Mouse (Mus musculus) liver, embryonic 13.5 days (tissue): ENCODE data around the gene C130050O18Rik. TPM values are rescaled to one million over a fixed set of nuclear protein-coding genes. Genes with fewer than 3 reads are reported as not detected.

ENCODE experiments used
- ATAC-seq: fragments of 200-750 bp; cut with Nextera tagmentation; 2 replicates; pipeline ENCODE4 v1.8.0; 2017; ENCODE audit warnings: low read depth, mild to moderate bottlenecking, moderate number of reproducible peaks, moderate library complexity
- DNase-seq: peaks from one replicate; pipeline ENCODE4 v3.0.0; 2022
- H3K27ac ChIP-seq: fragments of 300-500 bp; sonication (generic); 2 replicates; pipeline ENCODE4 v1.5.1; 2015; ENCODE audit warnings: moderate library complexity, mild to moderate bottlenecking, inconsistent platforms
- H3K27me3 ChIP-seq: fragments of 300-500 bp; sonication (generic); 2 replicates; pipeline ENCODE4 v1.6.1; 2015; ENCODE audit warnings: mild to moderate bottlenecking, inconsistent platforms
- H3K36me3 ChIP-seq: fragments of 300-500 bp; sonication (generic); 2 replicates; pipeline ENCODE4 v1.6.1; 2015; ENCODE audit warnings: mild to moderate bottlenecking, inconsistent platforms
- H3K4me1 ChIP-seq: fragments of 300-500 bp; sonication (generic); replicated peaks from 2 replicates; pipeline ENCODE4 v1.6.1; 2015; ENCODE audit warnings: inconsistent platforms
- H3K4me2 ChIP-seq: fragments of 300-500 bp; sonication (generic); 2 replicates; pipeline ENCODE4 v1.6.1; 2015; ENCODE audit warnings: inconsistent platforms, mild to moderate bottlenecking, moderate library complexity
- H3K4me3 ChIP-seq: fragments of 300-500 bp; sonication (generic); replicated peaks from 2 replicates; pipeline ENCODE4 v1.5.1; 2015; ENCODE audit warnings: mild to moderate bottlenecking, inconsistent platforms
- H3K9ac ChIP-seq: fragments of 300-500 bp; sonication (generic); 2 replicates; pipeline ENCODE4 v1.6.1; 2015; ENCODE audit warnings: mild to moderate bottlenecking, inconsistent platforms
- H3K9me3 ChIP-seq: fragments of 300-500 bp; sonication (generic); replicated peaks from 2 replicates; pipeline ENCODE4 v1.6.1; 2016; ENCODE audit warnings: inconsistent platforms
- WGBS: fragments of 180-500 bp; shearing (Covaris S2); methylation state at CpG from one replicate; pipeline ENCODE4 v1.1.7; 2015; ENCODE audit not compliant: insufficient replicate concordance; 5-methylcytosine and 5-hydroxymethylcytosine counted together
- polyA plus RNA-seq: library from polyadenylated mRNA; unstranded; fragments of >200 nt; fragmentation: Nextera tagmentation; extraction: Ambion mirVana; gene quantifications from 2 replicates; pipeline ENCODE4 v1.2.1, GENCODE M21; 2015

The C130050O18Rik gene
- polyA plus RNA-seq, 1 experiment from 2014 or later = 0.89 TPM

- Histone ChIP-seq H3K9me3 (no peaks in the 10 kb centered on the region), H3K4me2 (no peak overlapping the region), H3K4me3 (no peak overlapping the region), H3K4me1 (peaks cover 14% of the 10 kb centered on the region), H3K27me3 (no peaks in the 10 kb centered on the region), H3K27ac (peak overlapping the region; percentile 18; the same call in 1 of the 2 replicates), H3K9ac (no peak overlapping the region), H3K36me3 (0 out of 2 replicates have a peak, but pooled peaks cover 7% of the 10 kb centered on the region)
- DNase-seq (no peak), ATAC-seq (no peak)
- WGBS = 64% methylated on average over 6 of the region's 6 CpGs
Measured at GRCm38 (mm10) chr5:139448025-139448424, 42.9 kb downstream of the C130050O18Rik start.

DNA sequence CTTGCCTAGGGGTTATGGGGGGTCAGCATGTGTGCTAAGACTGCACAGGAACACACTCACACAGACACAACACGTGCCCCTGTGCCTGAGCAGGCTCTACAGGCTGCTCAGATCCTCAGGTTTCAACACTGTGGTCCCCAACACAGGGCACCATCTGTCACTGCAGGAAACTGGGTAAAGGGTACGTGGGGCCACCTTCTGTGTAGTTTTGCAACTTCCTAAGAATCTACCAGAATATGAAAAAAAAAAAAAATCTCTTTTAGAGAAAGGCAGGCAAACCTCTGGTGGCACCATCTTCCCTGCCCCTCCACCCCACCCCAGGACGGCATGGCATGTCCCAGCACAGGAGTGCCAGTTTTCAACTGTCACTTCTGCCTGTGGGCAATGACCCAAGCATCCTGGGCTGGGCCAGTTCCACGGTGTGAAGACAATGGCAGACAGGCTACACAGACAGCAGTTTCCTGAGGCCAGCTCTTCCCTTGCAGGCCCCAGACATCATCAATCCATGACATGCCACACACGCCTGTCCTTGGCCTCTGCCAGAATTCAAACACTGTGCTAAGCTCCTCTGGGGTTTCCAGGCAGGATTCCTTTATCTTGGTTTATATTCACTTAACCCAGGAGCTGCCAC, 44.2 kb downstream of the C130050O18Rik start:
- DNase-seq = no peak
- no peak overlapping the region for H3K4me2 ChIP-seq

GRCm38 (mm10) chr5:139449926-139450325, 44.8 kb downstream of the C130050O18Rik start:
- H3K27ac ChIP-seq = peak overlapping the region; percentile 41; the same call in 1 of the 2 replicates
- H3K4me1 ChIP-seq = peaks cover 16% of the 10 kb centered on the region
- H3K27me3 ChIP-seq = no peaks in the 10 kb centered on the region
- peak; percentile 23; the same call in 1 of the 2 replicates for ATAC-seq
- no peak for DNase-seq
- no peak overlapping the region for H3K9ac ChIP-seq
- WGBS = 48% methylated on average over 4 of the region's 4 CpGs
- peaks cover 12% of the 10 kb centered on the region for H3K36me3 ChIP-seq
- H3K4me3 ChIP-seq = no peak overlapping the region
- H3K4me2 ChIP-seq = no peak overlapping the region
- H3K9me3 ChIP-seq = no peaks in the 10 kb centered on the region

More for the DNA sequence above, 44.2 kb downstream of the C130050O18Rik start:
- peaks cover 16% of the 10 kb centered on the region for H3K4me1 ChIP-seq
- peaks cover 10% of the 10 kb centered on the region for H3K36me3 ChIP-seq
- H3K27ac ChIP-seq = peak overlapping the region; percentile 41; the same call in 1 of the 2 replicates
- no peak overlapping the region for H3K9ac ChIP-seq
- H3K27me3 ChIP-seq = no peaks in the 10 kb centered on the region
- H3K9me3 ChIP-seq = no peaks in the 10 kb centered on the region
- no peak for ATAC-seq
- no peak overlapping the region for H3K4me3 ChIP-seq
- WGBS = 43% methylated on average over 5 of the region's 5 CpGs

- H3K36me3 ChIP-seq = peaks cover 19% of the 10 kb centered on the region
- ATAC-seq (no peak), DNase-seq (no peak)
- no peak overlapping the region for H3K9ac ChIP-seq
- H3K4me2 ChIP-seq = no peak overlapping the region
- WGBS = 84% methylated on average over 10 of the region's 10 CpGs
- H3K27me3 ChIP-seq = no peaks in the 10 kb centered on the region
- no peaks in the 10 kb centered on the region for H3K9me3 ChIP-seq
- no peak overlapping the region for H3K4me3 ChIP-seq
- peaks cover 16% of the 10 kb centered on the region for H3K4me1 ChIP-seq
- H3K27ac ChIP-seq = no peak overlapping the region
Measured at GRCm38 (mm10) chr5:139453031-139453430, 48.0 kb downstream of the C130050O18Rik start.

- no peaks in the 10 kb centered on the region for H3K27me3 ChIP-seq
- no peaks in the 10 kb centered on the region for H3K9me3 ChIP-seq
- H3K9ac ChIP-seq = no peak overlapping the region
- DNase-seq (no peak), ATAC-seq (no peak)
- peaks cover 19% of the 10 kb centered on the region for H3K36me3 ChIP-seq
- H3K4me3 ChIP-seq = no peak overlapping the region
- H3K4me1 ChIP-seq = peaks cover 19% of the 10 kb centered on the region
- 79% methylated on average over 12 of the region's 12 CpGs for WGBS
- no peak overlapping the region for H3K27ac ChIP-seq
- H3K4me2 ChIP-seq = no peak overlapping the region
Measured at GRCm38 (mm10) chr5:139455166-139455565, 50.1 kb downstream of the C130050O18Rik start.

- WGBS = 74% methylated on average over 8 of the region's 8 CpGs
- DNase-seq (no peak), ATAC-seq (no peak)
- Histone ChIP-seq H3K4me1 (peaks cover 27% of the 10 kb centered on the region), H3K9ac (no peak overlapping the region), H3K4me3 (no peak overlapping the region), H3K27ac (no peak overlapping the region), H3K27me3 (no peaks in the 10 kb centered on the region), H3K9me3 (no peaks in the 10 kb centered on the region), H3K4me2 (no peak overlapping the region), H3K36me3 (peaks cover 12% of the 10 kb centered on the region)
Measured at GRCm38 (mm10) chr5:139457241-139457640, 52.2 kb downstream of the C130050O18Rik start.

- Histone ChIP-seq H3K4me1 (peaks cover 23% of the 10 kb centered on the region), H3K4me2 (peak overlapping the region; percentile 83), H3K9me3 (no peaks in the 10 kb centered on the region), H3K27me3 (no peaks in the 10 kb centered on the region), H3K27ac (no peak overlapping the region), H3K36me3 (peaks cover 7% of the 10 kb centered on the region; the same call in 1 of the 2 replicates), H3K4me3 (peak overlapping the region; percentile 69), H3K9ac (peak overlapping the region; percentile 69)
- no peak for DNase-seq
- peak; percentile 32; the same call in 1 of the 2 replicates for ATAC-seq
- 5% methylated on average over 10 of the region's 10 CpGs for WGBS
Measured at GRCm38 (mm10) chr5:139459938-139460337, 54.9 kb downstream of the C130050O18Rik start.

DNA sequence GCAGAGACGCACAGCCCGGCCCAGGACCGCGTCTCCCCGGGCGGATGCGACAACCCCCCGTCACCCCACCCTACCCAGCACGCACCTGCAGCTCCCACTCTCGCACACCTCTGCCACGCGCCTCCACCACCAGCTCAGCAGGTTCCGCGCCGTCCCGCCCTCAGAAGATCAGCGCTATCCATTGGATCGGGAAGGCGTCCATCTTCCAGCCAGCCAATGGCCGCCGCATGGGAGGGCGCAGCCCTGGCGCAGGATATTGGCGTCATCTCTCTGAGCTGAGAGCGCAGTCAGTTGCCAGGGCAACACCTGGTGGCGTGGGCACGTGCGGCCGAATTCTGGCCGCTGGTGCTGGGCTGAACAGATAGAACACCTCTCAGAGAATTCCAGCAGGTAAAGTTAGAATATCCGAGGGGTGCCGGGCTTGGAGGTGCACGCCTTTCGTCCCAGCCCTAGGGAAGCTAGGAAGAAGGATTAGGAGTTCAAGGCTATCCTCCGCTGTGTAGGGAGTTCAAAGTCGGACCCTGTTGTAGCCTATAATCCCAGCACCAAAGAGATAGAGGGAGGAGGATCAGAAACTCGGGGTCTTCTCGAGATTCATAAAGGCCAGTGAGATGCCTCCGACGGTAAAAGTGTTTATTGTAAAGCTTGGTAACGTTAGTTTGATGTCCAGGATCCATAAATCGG, 55.4 kb downstream of the C130050O18Rik start, which contains the start of gene 3110082I17Rik:
Gene 3110082I17Rik (minus strand): TSS at position 144 of the 684 bp plus-strand sequence.
- 5% methylated on average over 42 of the region's 42 CpGs for WGBS
- H3K4me1 ChIP-seq = peaks cover 23% of the 10 kb centered on the region
- peak within 1 kb of the TSS; percentile 69 for H3K4me3 ChIP-seq
- DNase-seq (peak; percentile 94), ATAC-seq (peak; percentile 98)
- peaks cover 1% of the 10 kb centered on the region; the same call in 1 of the 2 replicates for H3K36me3 ChIP-seq
- H3K27ac ChIP-seq = no peak within 1 kb of the TSS
- H3K27me3 ChIP-seq = no peaks in the 10 kb centered on the region
- H3K4me2 ChIP-seq = peak within 1 kb of the TSS; percentile 83
- H3K9me3 ChIP-seq = no peaks in the 10 kb centered on the region
- peak within 1 kb of the TSS; percentile 69 for H3K9ac ChIP-seq

- Histone ChIP-seq H3K9me3 (no peaks in the 10 kb centered on the region), H3K36me3 (no peaks in the 10 kb centered on the region), H3K4me1 (peaks cover 15% of the 10 kb centered on the region), H3K4me3 (no peak overlapping the region), H3K27ac (no peak overlapping the region), H3K9ac (no peak overlapping the region), H3K27me3 (no peaks in the 10 kb centered on the region), H3K4me2 (no peak overlapping the region)
- ATAC-seq = no peak
- WGBS = 41% methylated on average over 4 of the region's 4 CpGs
- no peak for DNase-seq
Measured at GRCm38 (mm10) chr5:139464874-139465273, 59.8 kb downstream of the C130050O18Rik start.
